Mouse (Mus musculus) neural tube, embryonic 11.5 days (tissue): ENCODE measurements around the gene Clstn1. TPM values are rescaled to one million over a fixed set of nuclear protein-coding genes. Genes with fewer than 3 reads are reported as not detected.

Source experiments
- ATAC-seq: fragments of 200-750 bp; cut with Nextera tagmentation; 2 replicates; pipeline ENCODE4 v1.8.0; 2017; ENCODE audit warnings: moderate number of reproducible peaks, mild to moderate bottlenecking, moderate TSS enrichment, moderate library complexity; ENCODE audit not compliant: insufficient read depth, low FRiP score, low TSS enrichment
- DNase-seq: peaks from one replicate; pipeline ENCODE4 v3.0.0-alpha.2; 2015; ENCODE audit warnings: low spot score
- H3K27ac ChIP-seq: fragments of 300-500 bp; sonication (generic); 2 replicates; pipeline ENCODE4 v1.5.1; 2014; ENCODE audit warnings: low read depth, mild to moderate bottlenecking, low read length
- H3K27me3 ChIP-seq: fragments of 300-500 bp; sonication (generic); 2 replicates; pipeline ENCODE4 v1.6.1; 2014; ENCODE audit warnings: mild to moderate bottlenecking, low read length, mixed read lengths; ENCODE audit not compliant: control insufficient read depth, insufficient read depth
- H3K36me3 ChIP-seq: fragments of 300-500 bp; sonication (generic); 2 replicates; pipeline ENCODE4 v1.6.1; 2014; ENCODE audit warnings: mild to moderate bottlenecking, low read length, moderate library complexity, mixed read lengths; ENCODE audit not compliant: control insufficient read depth, insufficient read depth
- H3K4me1 ChIP-seq: fragments of 300-500 bp; sonication (generic); 2 replicates; pipeline ENCODE4 v1.6.1; 2014; ENCODE audit warnings: low read length, mixed read lengths; ENCODE audit not compliant: control insufficient read depth, insufficient read depth
- H3K4me2 ChIP-seq: fragments of 300-500 bp; sonication (generic); 2 replicates; pipeline ENCODE4 v1.6.1; 2014; ENCODE audit warnings: low read depth, mild to moderate bottlenecking, moderate library complexity
- H3K4me3 ChIP-seq: fragments of 300-500 bp; sonication (generic); 2 replicates; pipeline ENCODE4 v1.5.1; 2014; ENCODE audit warnings: low read depth, low read length
- H3K9ac ChIP-seq: fragments of 300-500 bp; sonication (generic); 2 replicates; pipeline ENCODE4 v1.6.1; 2014; ENCODE audit warnings: mild to moderate bottlenecking, low read length
- H3K9me3 ChIP-seq: fragments of 300-500 bp; sonication (generic); 2 replicates; pipeline ENCODE4 v1.6.1; 2016; ENCODE audit warnings: low read length; ENCODE audit not compliant: control insufficient read depth
- WGBS: fragments of 180-500 bp; shearing (Covaris S2); extraction: QIAGEN DNeasy Blood & Tissue Kit; methylation state at CpG from one replicate; pipeline ENCODE4 v1.1.7; 2014; 5-methylcytosine and 5-hydroxymethylcytosine counted together
- polyA plus RNA-seq: library from polyadenylated mRNA; unstranded; fragments of >200 nt; fragmentation: Nextera tagmentation; extraction: Ambion mirVana; gene quantifications from 2 replicates; pipeline ENCODE4 v1.2.1, GENCODE M21; 2014

The Clstn1 gene
- polyA plus RNA-seq, 1 experiment from 2014 or later, result 59.9 TPM

DNA sequence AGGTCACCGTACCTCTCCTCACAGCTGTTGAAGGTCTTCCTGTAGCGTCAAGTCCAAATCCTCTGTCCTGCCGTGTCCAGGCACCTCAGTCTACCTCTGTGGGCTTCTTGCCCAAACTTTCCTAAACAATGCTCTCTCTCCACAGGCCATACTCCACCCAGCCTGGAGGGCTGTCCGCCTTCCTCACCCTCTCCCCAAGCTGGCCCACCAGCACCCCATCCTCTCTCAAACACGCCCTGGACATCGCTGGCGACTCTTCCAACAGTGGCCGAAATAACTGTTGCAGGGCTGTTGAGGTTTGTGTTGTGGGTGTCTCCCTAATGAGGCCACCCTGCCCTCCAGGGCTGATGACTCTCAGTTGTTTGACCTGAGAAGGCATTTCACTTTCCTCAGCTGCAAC is 1.0 kb upstream of the Clstn1 start:
- Histone ChIP-seq H3K9ac (no peak overlapping the region), H3K9me3 (no peaks in the 10 kb centered on the region), H3K4me1 (peaks cover 5% of the 10 kb centered on the region; the same call in 1 of the 2 replicates), H3K27ac (no peak overlapping the region), H3K27me3 (0 out of 2 replicates have a peak, but pooled peaks cover 3% of the 10 kb centered on the region), H3K4me2 (no peak overlapping the region), H3K4me3 (no peak overlapping the region), H3K36me3 (no peaks in the 10 kb centered on the region)
- WGBS, result 85% methylated on average over 8 of the region's 8 CpGs
- ATAC-seq (no peak), DNase-seq (no peak)

DNA sequence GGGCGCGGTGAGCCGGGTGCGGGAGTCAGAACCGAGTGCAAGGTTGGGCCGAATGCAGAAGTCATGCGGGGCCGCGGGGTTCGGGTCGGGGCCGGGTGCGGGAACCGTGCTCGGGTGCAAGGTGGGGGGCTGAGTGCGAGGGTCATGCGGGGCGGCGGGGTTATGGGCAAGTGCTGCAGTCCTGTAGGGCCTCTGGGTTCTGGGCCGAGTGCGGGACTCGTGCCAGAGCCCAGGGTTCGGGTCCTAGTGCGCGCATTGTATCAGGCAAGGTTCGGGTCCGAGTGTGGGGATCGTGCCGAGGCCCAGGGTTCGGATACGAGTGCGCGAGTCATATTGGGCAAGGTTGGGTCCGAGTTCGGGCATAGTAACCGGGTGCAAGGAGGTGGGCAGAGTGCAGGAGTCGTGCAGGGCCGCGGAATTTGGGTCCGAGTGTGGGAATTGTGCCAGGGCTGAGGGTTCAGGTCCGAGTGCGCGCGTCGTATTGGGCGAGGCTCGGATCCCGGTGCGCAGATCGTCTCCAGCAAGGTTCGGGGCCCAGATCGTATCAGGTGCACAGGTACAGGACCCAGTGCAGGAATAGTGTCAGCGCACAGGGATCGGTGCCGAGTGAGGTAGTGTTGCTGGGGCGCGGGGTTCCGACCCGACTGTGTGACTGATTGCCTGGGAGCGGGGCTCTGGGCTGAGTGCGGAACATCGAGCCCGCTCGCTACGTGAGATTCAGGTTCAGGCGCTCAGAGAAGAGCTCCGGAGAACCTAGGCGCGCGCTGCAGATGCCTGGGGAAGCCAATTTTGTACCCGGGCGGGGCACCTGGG is 721 bp downstream of the Clstn1 start:
- Histone ChIP-seq H3K36me3 (no peaks in the 10 kb centered on the region), H3K4me1 (peaks cover 5% of the 10 kb centered on the region; the same call in 1 of the 2 replicates), H3K9me3 (no peaks in the 10 kb centered on the region), H3K4me3 (peak overlapping the region; percentile 82), H3K9ac (peak overlapping the region; percentile 76), H3K27me3 (0 out of 2 replicates have a peak, but pooled peaks cover 3% of the 10 kb centered on the region), H3K27ac (peak overlapping the region; percentile 47; the same call in 1 of the 2 replicates), H3K4me2 (peak overlapping the region; percentile 99)
- DNase-seq (peak; percentile 41), ATAC-seq (peak; percentile 60)
- WGBS, result under 1% methylated on average over 71 of the region's 72 CpGs

DNA sequence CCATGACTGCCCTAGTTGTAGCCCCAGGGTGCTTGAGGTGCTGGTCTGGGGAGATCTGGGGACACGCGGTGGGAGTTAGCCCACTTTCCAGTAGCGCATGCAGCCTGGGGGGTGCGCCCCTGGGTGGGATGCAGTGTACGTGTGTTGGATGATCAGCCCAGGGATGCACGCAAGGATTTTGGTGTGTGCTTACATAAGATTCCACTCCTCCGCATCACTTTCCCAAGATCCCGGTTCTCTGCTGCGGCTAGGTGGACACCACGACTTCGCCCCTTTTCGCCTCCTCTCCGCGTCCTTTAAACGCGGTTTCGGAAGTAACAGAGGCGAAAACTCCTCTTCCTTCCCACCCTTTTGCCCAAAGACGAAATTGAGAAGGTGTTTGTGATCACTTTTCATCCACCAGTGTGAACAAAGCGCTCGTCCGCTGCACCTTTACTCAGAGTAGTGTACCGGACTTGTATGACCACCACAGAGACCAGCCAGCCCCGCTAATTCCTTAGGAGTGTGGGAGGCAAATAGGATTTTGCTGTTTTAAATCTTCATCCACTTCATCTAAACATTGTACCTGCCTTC is 1.4 kb downstream of the Clstn1 start:
- ATAC-seq (peak; percentile 33; the same call in 1 of the 2 replicates), DNase-seq (peak; percentile 49)
- Histone ChIP-seq H3K27me3 (0 out of 2 replicates have a peak, but pooled peaks cover 3% of the 10 kb centered on the region), H3K9me3 (no peaks in the 10 kb centered on the region), H3K4me2 (peak overlapping the region; percentile 99), H3K36me3 (no peaks in the 10 kb centered on the region), H3K4me1 (peaks cover 5% of the 10 kb centered on the region; the same call in 1 of the 2 replicates), H3K9ac (peak overlapping the region; percentile 76), H3K27ac (no peak overlapping the region), H3K4me3 (peak overlapping the region; percentile 82)
- WGBS, result 3% methylated on average over 24 of the region's 24 CpGs

DNA sequence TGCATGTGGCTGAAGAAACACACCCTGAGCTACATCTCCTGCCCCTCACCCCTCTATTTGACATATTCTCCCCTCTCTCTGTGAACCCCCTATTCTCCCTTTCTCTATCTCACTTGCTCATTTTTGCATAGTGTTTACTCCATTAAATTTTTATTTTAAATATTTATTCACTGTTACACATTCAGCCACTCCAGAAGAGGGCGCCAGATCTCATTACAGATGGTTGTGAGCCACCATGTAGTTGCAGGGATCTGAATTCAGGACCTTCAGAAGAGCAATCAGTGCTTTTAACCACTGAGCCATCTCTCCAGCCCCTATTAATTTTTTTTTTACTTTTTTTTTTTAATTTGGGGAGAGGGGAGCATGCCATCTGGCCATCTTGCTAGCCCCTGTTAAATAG is 3.9 kb downstream of the Clstn1 start:
- peaks cover 5% of the 10 kb centered on the region; the same call in 1 of the 2 replicates for H3K4me1 ChIP-seq
- H3K4me3 ChIP-seq, result no peak overlapping the region
- no peak overlapping the region for H3K9ac ChIP-seq
- no peak overlapping the region for H3K27ac ChIP-seq
- H3K9me3 ChIP-seq, result no peaks in the 10 kb centered on the region
- 87% methylated on average over 1 of the region's 1 CpGs for WGBS
- no peak for ATAC-seq
- H3K36me3 ChIP-seq, result no peaks in the 10 kb centered on the region
- DNase-seq, result no peak
- no peak overlapping the region for H3K4me2 ChIP-seq
- H3K27me3 ChIP-seq, result 0 out of 2 replicates have a peak, but pooled peaks cover 3% of the 10 kb centered on the region

DNA sequence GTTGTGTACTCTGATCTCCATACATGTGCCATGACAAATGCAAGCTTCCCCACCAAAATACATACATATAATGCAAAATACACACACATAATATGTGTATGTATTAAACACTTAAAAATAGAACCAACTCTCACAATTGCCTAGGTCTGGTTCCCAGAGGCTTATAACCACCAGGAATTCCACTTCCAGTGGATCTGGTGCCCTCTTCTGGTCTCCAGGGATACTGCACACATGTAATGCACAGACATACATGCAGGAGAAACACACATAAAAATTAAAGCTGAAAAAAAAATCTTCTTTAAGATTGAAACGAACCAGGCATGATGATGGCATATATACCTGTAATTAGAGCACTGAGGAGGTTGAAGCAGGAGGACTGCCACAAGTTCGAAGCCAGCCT is 5.2 kb downstream of the Clstn1 start:
- DNase-seq, result no peak

DNA sequence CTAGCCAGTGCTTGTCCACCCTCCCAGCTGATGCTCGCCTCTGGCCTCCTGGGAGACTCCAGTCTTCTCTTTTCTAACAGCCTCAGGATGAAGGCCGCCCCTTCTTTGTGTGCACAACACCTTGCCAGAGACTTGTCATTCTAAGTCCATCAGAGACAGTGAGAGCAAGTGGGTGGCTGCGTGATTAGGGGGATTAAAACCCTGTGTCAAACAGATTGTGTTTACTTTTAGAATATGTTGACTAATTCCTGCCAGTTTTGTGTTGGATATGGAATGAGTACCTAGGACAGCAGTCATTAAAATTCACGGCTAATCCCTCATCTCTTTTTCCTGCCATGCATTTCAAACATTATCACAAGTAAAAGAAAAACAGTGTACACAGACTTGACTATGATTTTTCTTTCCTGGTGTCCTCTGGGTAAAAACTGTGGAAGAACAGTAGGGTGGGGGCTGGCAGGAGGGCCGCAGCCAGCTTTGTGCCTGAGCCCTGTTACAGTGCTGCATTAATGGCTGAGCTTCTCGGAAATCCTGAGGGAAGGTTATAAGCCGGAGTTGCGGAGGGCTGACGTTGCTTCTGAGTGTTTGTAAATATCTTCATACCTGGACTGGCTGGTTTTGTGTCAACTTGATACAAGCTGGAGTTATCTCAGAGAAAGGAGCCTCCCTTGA is 8.8 kb downstream of the Clstn1 start:
- WGBS, result 87% methylated on average over 9 of the region's 9 CpGs

More for the DNA sequence above, 5.2 kb downstream of the Clstn1 start:
- WGBS, result 92% methylated on average over 2 of the region's 2 CpGs
- Histone ChIP-seq H3K27me3 (0 out of 2 replicates have a peak, but pooled peaks cover 3% of the 10 kb centered on the region), H3K9me3 (no peaks in the 10 kb centered on the region), H3K36me3 (no peaks in the 10 kb centered on the region), H3K4me1 (peaks cover 5% of the 10 kb centered on the region; the same call in 1 of the 2 replicates), H3K4me2 (no peak overlapping the region), H3K4me3 (no peak overlapping the region), H3K27ac (no peak overlapping the region), H3K9ac (no peak overlapping the region)
- no peak for ATAC-seq

DNA sequence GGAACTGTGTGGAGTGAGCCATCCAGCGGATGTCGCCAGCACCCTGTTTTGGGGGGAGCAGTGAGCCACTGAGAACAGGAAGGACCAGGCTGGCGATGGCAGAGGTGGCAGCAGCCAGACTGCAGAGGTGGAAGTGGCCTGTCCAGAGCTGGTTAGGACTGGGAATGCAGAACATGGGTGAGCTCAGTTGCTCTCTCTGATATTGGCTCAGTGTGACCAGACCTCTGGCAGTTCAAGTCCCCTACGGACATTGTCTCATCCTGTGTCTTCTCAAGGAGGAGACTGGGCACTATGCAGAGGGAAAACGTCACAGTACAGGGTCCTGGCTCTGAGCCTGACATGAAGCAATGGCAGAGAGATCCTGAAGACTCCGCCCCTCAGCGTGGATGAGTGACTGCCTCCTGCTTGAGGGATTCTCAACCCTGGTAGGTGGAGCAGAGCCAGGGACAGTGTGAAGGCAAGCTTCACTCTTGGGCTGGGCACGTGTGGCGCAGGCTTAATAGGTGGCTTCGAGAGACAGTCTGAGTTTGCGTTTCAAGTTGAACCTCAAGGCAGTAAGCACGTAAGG is 11.5 kb downstream of the Clstn1 start:
- no peaks in the 10 kb centered on the region for H3K27me3 ChIP-seq
- no peak for ATAC-seq
- 82% methylated on average over 12 of the region's 12 CpGs for WGBS
- H3K36me3 ChIP-seq, result no peaks in the 10 kb centered on the region
- DNase-seq, result no peak
- no peaks in the 10 kb centered on the region for H3K9me3 ChIP-seq
- no peak overlapping the region for H3K9ac ChIP-seq
- no peak overlapping the region for H3K4me2 ChIP-seq
- no peak overlapping the region for H3K4me3 ChIP-seq
- no peak overlapping the region for H3K27ac ChIP-seq
- H3K4me1 ChIP-seq, result 0 out of 2 replicates have a peak, but pooled peaks cover 2% of the 10 kb centered on the region

More for the DNA sequence above, 8.8 kb downstream of the Clstn1 start:
- no peak for ATAC-seq
- Histone ChIP-seq H3K36me3 (no peaks in the 10 kb centered on the region), H3K9me3 (no peaks in the 10 kb centered on the region), H3K4me1 (no peaks in the 10 kb centered on the region), H3K4me3 (no peak overlapping the region), H3K27ac (no peak overlapping the region), H3K27me3 (no peaks in the 10 kb centered on the region), H3K9ac (no peak overlapping the region), H3K4me2 (no peak overlapping the region)
- DNase-seq, result no peak

DNA sequence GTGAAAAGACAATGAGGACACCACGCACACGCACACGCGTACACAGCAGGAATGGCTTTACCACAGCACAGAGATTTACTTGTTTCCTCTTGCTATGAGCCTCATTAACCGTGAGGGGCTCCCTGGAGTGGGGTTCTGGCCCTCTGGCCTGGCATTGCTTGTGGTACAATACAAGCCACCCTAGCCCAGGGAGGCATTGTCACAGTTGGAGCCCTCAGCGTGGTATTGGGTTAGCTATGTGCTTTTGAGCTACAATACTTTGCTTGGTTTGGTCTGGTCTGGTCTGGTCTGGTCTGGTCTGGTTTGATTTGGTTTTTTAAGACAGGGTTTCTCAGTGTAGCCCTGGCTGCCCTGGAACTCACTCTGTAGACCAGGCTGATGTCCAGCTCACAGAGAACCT is 13.3 kb downstream of the Clstn1 start:
- no peak for DNase-seq
- WGBS, result 90% methylated on average over 6 of the region's 6 CpGs
- Histone ChIP-seq H3K4me3 (no peak overlapping the region), H3K36me3 (no peaks in the 10 kb centered on the region), H3K4me2 (no peak overlapping the region), H3K27me3 (no peaks in the 10 kb centered on the region), H3K4me1 (0 out of 2 replicates have a peak, but pooled peaks cover 2% of the 10 kb centered on the region), H3K9me3 (no peaks in the 10 kb centered on the region), H3K27ac (no peak overlapping the region), H3K9ac (no peak overlapping the region)
- ATAC-seq, result no peak
